Mouse (Mus musculus): ENCODE data around the gene Cks1b. TPM values are rescaled to one million over a fixed set of nuclear protein-coding genes. Genes with fewer than 3 reads are reported as not detected.

Gene Cks1b
- polyA plus RNA-seq, 1 experiment from 2014 or later = 310 TPM

DNA sequence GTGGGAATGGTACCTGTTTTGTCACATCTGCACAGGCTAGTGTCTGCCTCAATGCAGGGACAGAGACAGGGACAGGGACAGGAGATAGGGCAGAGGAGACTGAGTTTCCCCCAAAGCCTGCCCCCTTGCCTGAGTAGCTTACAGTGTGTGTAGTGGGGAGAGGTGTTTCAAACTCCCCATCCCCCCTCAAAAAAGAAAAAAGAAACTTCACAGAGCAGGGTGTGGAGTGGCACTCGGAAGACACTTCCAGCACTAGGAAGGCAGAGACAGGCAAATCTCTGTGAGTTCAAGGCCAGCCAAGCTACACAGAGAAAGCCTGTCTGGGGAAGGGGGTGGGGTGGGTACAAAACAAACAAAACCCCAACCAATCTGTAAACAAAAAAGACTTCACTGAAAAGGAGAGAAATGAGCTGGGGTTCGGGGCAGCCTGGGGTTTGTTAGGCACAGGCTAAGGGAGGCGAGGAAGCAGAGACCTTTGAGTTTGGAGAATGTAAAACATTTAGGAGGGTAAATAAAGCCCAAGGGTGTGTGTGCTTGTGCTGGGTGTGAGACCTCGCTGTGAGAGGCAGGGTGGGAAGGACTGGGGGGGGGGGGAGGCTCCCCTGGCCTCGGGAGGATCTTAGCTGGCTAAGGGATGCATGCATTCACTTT, 44.5 kb downstream of the Cks1b start:
- whole genome bisulfite sequencing (ENCODE audit: insufficient replicate concordance) = 34% methylated on average over 5 of the region's 5 CpGs
- H3K9me3 ChIP-seq (replicated peaks) = no peaks in the 10 kb centered on the region
- no peak overlapping the region; the same call in 1 of the 2 replicates for H3K27ac ChIP-seq
- no peak overlapping the region for H3K4me3 ChIP-seq
- H3K4me1 ChIP-seq = peaks cover 24% of the 10 kb centered on the region
- ATAC-seq = no peak
- H3K27me3 ChIP-seq (replicated peaks) = peaks cover 7% of the 10 kb centered on the region; the same call in 1 of the 2 replicates
- no peak overlapping the region for H3K9ac ChIP-seq
- H3K4me2 ChIP-seq = no peak overlapping the region
- no peaks in the 10 kb centered on the region for H3K36me3 ChIP-seq

DNA sequence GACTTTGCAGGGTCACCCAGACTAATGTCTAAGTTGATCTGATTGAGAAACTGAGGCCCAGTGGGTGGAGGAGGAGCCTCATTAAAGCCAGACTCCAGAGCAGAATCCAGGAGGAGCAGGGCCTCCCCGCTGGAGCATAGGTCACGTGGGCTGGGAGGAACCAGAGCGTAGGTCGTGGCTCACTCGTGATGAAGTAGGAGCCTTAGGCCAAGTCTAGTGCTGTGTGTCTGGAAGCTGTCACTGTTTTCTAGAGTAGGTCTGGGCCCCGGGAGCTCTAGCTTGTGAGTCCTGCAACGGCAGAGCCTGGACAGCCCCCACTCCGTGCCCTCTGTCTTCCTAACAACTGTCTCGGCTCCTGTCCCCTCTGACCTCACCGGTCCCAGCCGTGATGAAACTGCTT, 50.8 kb downstream of the Cks1b start:
- Histone ChIP-seq H3K4me1 (no peaks in the 10 kb centered on the region), H3K4me2 (no peak overlapping the region), H3K27me3 (replicated peaks) (peaks cover 13% of the 10 kb centered on the region; the same call in 1 of the 2 replicates), H3K9me3 (replicated peaks) (no peaks in the 10 kb centered on the region), H3K9ac (no peak overlapping the region), H3K27ac (no peak overlapping the region), H3K36me3 (no peaks in the 10 kb centered on the region), H3K4me3 (no peak overlapping the region)
- no peak for ATAC-seq
- 65% methylated on average over 11 of the region's 11 CpGs for WGBS (ENCODE audit: insufficient replicate concordance)

DNA sequence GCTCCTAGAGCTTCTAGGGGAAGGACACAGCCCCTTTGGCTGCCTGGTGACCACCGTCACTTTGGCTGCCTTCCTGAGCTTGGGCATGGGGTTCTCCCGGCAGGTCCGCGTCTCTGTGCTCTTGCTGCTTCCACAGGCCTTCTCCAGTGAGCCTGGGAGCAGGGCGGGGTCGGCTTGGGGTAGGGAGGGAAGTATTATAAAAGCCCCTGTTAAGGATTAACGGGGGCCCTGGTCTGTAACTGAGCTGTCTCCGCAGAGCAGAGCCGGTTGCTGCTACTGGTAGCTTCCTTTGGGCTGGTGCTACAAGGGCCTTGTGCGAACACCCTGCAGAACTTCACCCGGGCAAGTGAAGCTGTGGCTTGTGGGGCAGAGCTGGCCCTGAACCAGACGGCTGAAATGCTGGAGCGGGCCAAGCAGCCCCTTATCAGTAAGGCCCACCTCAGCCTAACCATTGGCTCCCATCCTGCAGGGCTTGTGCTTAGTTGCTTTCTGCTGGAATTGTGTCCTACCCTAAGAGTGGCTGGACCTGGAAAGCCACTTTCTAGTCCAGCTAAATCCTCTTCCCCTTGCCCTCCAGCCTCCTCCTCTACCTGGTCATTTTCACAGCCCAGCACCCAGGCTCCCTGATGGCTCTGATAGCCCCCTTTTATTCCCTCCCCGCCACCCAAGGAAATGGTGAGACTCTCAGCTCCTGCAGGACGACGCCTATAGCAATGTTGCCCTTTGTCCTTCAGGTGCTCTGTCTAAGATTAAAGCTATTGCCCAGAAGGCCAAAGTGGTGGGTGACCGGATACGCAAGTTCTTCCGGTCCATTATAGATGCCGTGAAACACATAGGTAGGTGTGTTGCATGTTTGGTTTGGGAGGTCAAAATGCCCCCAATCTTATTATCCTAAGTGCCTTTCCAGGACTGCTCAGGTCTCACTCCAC, 52.4 kb downstream of the Cks1b start:
- no peak overlapping the region for H3K27ac ChIP-seq
- no peaks in the 10 kb centered on the region for H3K36me3 ChIP-seq
- no peaks in the 10 kb centered on the region for H3K4me1 ChIP-seq
- H3K9me3 ChIP-seq (replicated peaks) = no peaks in the 10 kb centered on the region
- peaks cover 13% of the 10 kb centered on the region; the same call in 1 of the 2 replicates for H3K27me3 ChIP-seq (replicated peaks)
- H3K4me3 ChIP-seq = no peak overlapping the region
- no peak for ATAC-seq
- no peak overlapping the region for H3K4me2 ChIP-seq
- H3K9ac ChIP-seq = no peak overlapping the region
- WGBS (ENCODE audit: insufficient replicate concordance) = 61% methylated on average over 20 of the region's 20 CpGs

Other genes starting within 250 kb of the Cks1b start
- gene Scamp3, start 240.9 kb downstream of the Cks1b start, polyA plus RNA-seq (2016; fragmentation: Nextera tagmentation; extraction: Ambion mirVana) = 79.8 and 86.3 TPM in 2 replicates
- 5.3 and 6.6 TPM in 2 replicates for gene Fam189b, start 235.2 kb downstream of the Cks1b start, polyA plus RNA-seq (2016; fragmentation: Nextera tagmentation; extraction: Ambion mirVana)
- 26.6 and 26.7 TPM in 2 replicates for gene Gba, start 215.5 kb downstream of the Cks1b start, polyA plus RNA-seq (2016; fragmentation: Nextera tagmentation; extraction: Ambion mirVana)
- gene Thbs3, start 203.2 kb downstream of the Cks1b start, polyA plus RNA-seq (2016; fragmentation: Nextera tagmentation; extraction: Ambion mirVana) = 1.7 and 3.1 TPM in 2 replicates
- 160 and 167 TPM in 2 replicates for gene Mtx1, start 191.3 kb downstream of the Cks1b start, polyA plus RNA-seq (2016; fragmentation: Nextera tagmentation; extraction: Ambion mirVana)
- gene Muc1, start 189.3 kb downstream of the Cks1b start, polyA plus RNA-seq (2016; fragmentation: Nextera tagmentation; extraction: Ambion mirVana) = 0.13 TPM in 1 of 2 replicates, not detected in the other
- 170 and 187 TPM in 2 replicates for gene Krtcap2, start 172.4 kb downstream of the Cks1b start, polyA plus RNA-seq (2016; fragmentation: Nextera tagmentation; extraction: Ambion mirVana)
- gene Trim46, start 172.1 kb downstream of the Cks1b start, polyA plus RNA-seq (2016; fragmentation: Nextera tagmentation; extraction: Ambion mirVana) = 0.31 and 0.38 TPM in 2 replicates
- gene Dpm3, start 159.0 kb downstream of the Cks1b start, polyA plus RNA-seq (2016; fragmentation: Nextera tagmentation; extraction: Ambion mirVana) = 72.3 and 73.6 TPM in 2 replicates
- gene Slc50a1, start 147.8 kb downstream of the Cks1b start, polyA plus RNA-seq (2016; fragmentation: Nextera tagmentation; extraction: Ambion mirVana) = 19.3 and 21.6 TPM in 2 replicates
- gene Efna1, start 137.2 kb downstream of the Cks1b start, polyA plus RNA-seq (2016; fragmentation: Nextera tagmentation; extraction: Ambion mirVana) = 5.2 and 5.3 TPM in 2 replicates
- 0.65 and 1.0 TPM in 2 replicates for gene Efna3, start 95.4 kb downstream of the Cks1b start, polyA plus RNA-seq (2016; fragmentation: Nextera tagmentation; extraction: Ambion mirVana)
- gene Efna4, start 80.4 kb downstream of the Cks1b start, polyA plus RNA-seq (2016; fragmentation: Nextera tagmentation; extraction: Ambion mirVana) = 2.1 and 2.3 TPM in 2 replicates
- gene Adam15, start 68.4 kb downstream of the Cks1b start, polyA plus RNA-seq (2016; fragmentation: Nextera tagmentation; extraction: Ambion mirVana) = 14.1 and 14.5 TPM in 2 replicates
- 0.05 and 0.06 TPM in 2 replicates for gene Dcst2, start 56.4 kb downstream of the Cks1b start, polyA plus RNA-seq (2016; fragmentation: Nextera tagmentation; extraction: Ambion mirVana)
- gene Dcst1, start 53.1 kb downstream of the Cks1b start, polyA plus RNA-seq (2016; fragmentation: Nextera tagmentation; extraction: Ambion mirVana) = not detected in 2 replicates
- gene Zbtb7b, start 23.6 kb downstream of the Cks1b start, polyA plus RNA-seq (2016; fragmentation: Nextera tagmentation; extraction: Ambion mirVana) = 1.2 and 1.6 TPM in 2 replicates
- gene Lenep, start 15.6 kb downstream of the Cks1b start, polyA plus RNA-seq (2016; fragmentation: Nextera tagmentation; extraction: Ambion mirVana) = not detected in 2 replicates
- 21.6 and 22.9 TPM in 2 replicates for gene Flad1, start 6.5 kb downstream of the Cks1b start, polyA plus RNA-seq (2016; fragmentation: Nextera tagmentation; extraction: Ambion mirVana)
- 56.8 and 63.3 TPM in 2 replicates for gene Shc1, start 60 bp upstream of the Cks1b start, polyA plus RNA-seq (2016; fragmentation: Nextera tagmentation; extraction: Ambion mirVana)
- gene Pygo2, start 11.8 kb upstream of the Cks1b start, polyA plus RNA-seq (2016; fragmentation: Nextera tagmentation; extraction: Ambion mirVana) = 22.7 and 23.1 TPM in 2 replicates
- 8.3 and 9.2 TPM in 2 replicates for gene Pbxip1, start 18.3 kb upstream of the Cks1b start, polyA plus RNA-seq (2016; fragmentation: Nextera tagmentation; extraction: Ambion mirVana)
- 39.1 and 40.5 TPM in 2 replicates for gene Pmvk, start 36.2 kb upstream of the Cks1b start, polyA plus RNA-seq (2016; fragmentation: Nextera tagmentation; extraction: Ambion mirVana)
- 0.12 TPM in 1 of 2 replicates, not detected in the other for gene Kcnn3, start 101.8 kb upstream of the Cks1b start, polyA plus RNA-seq (2016; fragmentation: Nextera tagmentation; extraction: Ambion mirVana)